Mouse (Mus musculus): Measurements from ENCODE around the gene Hmcn2.

Hmcn2 gene

DNA sequence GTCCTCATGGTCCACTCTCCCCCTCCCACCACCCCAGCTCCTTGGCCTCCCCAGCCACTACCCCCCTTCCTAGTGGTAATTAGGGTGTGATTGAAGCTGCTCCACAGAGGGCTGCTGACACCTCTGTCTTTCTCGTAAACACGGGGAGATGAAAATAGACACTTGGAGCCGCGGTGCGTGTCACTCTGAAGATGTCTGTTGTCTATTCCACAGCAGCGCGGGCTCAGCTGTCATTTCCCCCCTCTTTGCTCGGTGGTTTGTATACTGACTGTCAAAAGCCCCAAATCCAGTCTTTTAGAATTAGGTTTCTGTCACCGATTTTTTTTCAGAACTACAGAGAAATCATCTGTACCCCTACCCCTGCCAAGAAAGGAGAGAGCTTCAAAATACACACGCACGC lies 191.3 kb downstream of the Hmcn2 start:
- no peak for DNase-seq (ENCODE audit: extremely low read depth, insufficient read length, low spot score)

DNA sequence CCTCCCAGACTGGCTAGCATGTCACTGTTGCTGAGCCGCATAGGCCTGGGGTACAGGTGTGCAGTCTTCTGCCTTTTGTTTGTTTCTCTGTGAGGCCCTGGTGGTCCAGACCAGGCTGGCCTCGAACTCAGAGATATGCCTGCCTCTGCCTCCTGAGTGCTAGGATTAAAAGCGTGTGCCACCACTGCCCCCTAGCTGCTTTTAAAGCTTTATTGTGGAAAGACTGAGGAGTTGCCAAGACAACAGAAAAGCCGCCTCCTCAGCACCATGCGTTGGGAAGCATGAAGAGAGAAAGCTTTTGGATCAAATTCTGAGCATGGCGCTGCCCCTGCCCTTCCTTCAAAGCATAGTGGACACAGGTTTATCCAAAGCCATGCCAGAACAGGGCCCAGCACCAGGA lies 194.6 kb downstream of the Hmcn2 start:
- no peak for DNase-seq (ENCODE audit: extremely low read depth, insufficient read length, low spot score)
